In the genomic region with DNA sequence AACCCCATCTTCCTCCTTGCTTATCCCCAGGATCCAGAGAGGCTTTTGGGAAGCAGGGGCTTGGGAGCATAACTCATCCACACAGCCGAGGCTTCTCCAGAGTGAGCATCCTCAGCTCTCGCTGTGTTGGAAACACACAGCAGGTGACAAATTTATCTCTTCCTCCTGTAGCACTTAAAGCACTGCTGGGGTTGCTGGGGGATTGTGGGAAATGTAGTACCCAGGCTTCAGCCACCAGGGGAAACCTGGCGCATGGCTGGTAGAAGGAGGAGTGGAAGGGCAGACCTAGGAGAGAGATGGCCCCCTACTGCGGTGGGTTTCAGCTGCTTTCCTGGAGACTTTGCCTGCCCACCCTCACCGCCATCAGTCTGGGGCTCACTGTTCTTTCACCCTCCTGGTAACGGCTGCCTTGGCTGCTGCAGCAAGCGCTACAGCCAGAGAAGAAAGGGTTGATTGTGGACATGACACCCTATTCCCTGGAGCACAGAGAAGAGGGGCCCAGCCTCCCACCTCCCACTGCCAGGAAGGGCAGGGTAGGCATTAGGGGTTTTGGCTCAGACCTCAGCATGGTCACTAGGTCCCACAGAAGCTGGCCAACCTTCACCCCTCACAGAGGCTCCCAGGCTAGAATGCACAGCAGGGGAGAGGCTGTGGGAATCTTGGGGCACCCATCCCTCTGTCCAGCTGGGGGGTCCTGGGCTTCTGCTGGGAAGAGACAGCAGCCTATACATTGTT, we compare ENCODE assay signal across 9 mouse cellular contexts. TPM values are rescaled to one million over a fixed set of nuclear protein-coding genes. Genes with fewer than 3 reads are reported as not detected.
DNase-seq lines count a peak whose midpoint lies in the region; ATAC-seq lines count a peak whose summit lies in the region.
"Had no signal": no experiment of that assay in that cellular context is flagged by ENCODE, and none has a peak within 500 bp of the region (broad histone marks: within the 10 kb centered on the region; RNA-seq: fewer than 3 reads in every experiment).

No protein-coding gene starts in this region.

- intact Hi-C loops in gastrocnemius, postnatal 14 days (cut with DNase I; ENCODE audit: low total_unique reads), result no loop called here

- H3K36me3 ChIP-seq in heart, embryonic 15.5 days, result no peaks in the 10 kb centered on the region
- H3K36me3 ChIP-seq in midbrain, embryonic 10.5 days, result no peaks in the 10 kb centered on the region
- H3K36me3 ChIP-seq: G1E had no signal

- H3K9me3 ChIP-seq in heart, embryonic 15.5 days (replicated peaks), result no peaks in the 10 kb centered on the region
- H3K9me3 ChIP-seq in midbrain, embryonic 10.5 days (replicated peaks), result peaks cover 5% of the 10 kb centered on the region; the same call in 1 of the 2 replicates

- 31% methylated on average over 7 of the region's 7 CpGs for WGBS in heart, embryonic 15.5 days
- 29% methylated on average over 7 of the region's 7 CpGs for WGBS in midbrain, embryonic 10.5 days

- H3K27me3 ChIP-seq in heart, embryonic 15.5 days, result no peaks in the 10 kb centered on the region
- H3K27me3 ChIP-seq in midbrain, embryonic 10.5 days (ENCODE audit: low read depth, poor library complexity, severe bottlenecking), result peaks cover 8% of the 10 kb centered on the region; the same call in 1 of the 2 replicates

- H3K4me1 ChIP-seq in heart, embryonic 15.5 days (replicated peaks), result peaks cover 29% of the 10 kb centered on the region
- peaks cover 29% of the 10 kb centered on the region for H3K4me1 ChIP-seq in midbrain, embryonic 10.5 days

- ATAC-seq in heart, embryonic 15.5 days (replicated peaks; ENCODE audit: insufficient number of reproducible peaks, insufficient read depth, low FRiP score, low read depth), result 0 out of 2 replicates have a peak, but pooled peaks have one; percentile 33

- H3K9ac ChIP-seq in heart, embryonic 15.5 days, result no peak overlapping the region

- no peak overlapping the region for H3K27ac ChIP-seq in heart, embryonic 15.5 days
- H3K27ac ChIP-seq in midbrain, embryonic 10.5 days (replicated peaks), result peak overlapping the region; percentile 67

- DNase-seq in heart, adult 8-10 months (ENCODE audit: low spot score), result no peak
- peak; percentile 81 for DNase-seq in R1 (ENCODE audit: low read depth, low spot score)
- DNase-seq in frontal cortex, postnatal 36 days (ENCODE audit: low spot score in 2 of 2), result peak; percentile 23 to 60
- peak; percentile 32 for DNase-seq in midbrain, embryonic 10.5 days (ENCODE audit: low spot score)
- DNase-seq in urinary bladder, postnatal 25 days (ENCODE audit: low spot score), result no peak
- no peak for DNase-seq in gastrocnemius, postnatal 14 days
- DNase-seq in kidney, adult 9 months, result no peak

- H3K4me3 ChIP-seq in heart, embryonic 15.5 days, result no peak overlapping the region
- no peak overlapping the region for H3K4me3 ChIP-seq in midbrain, embryonic 10.5 days

- H3K4me2 ChIP-seq in heart, embryonic 15.5 days, result no peak overlapping the region

RNA-seq across cellular contexts. Expression of gene Prelp, which starts 3.1 kb away (rescaled TPM):
- 4.0 and 5.8 TPM in 2 replicates for polyA plus RNA-seq in heart, embryonic 15.5 days (2015; fragmentation: Nextera tagmentation; extraction: Ambion mirVana)
- 10 to 100 TPM; 26.0 to 28.4 (median 27.1) TPM for total RNA-seq in heart, adult 8-10 months (2022)
- 0.31 and 0.67 TPM in 2 replicates for polyA plus RNA-seq in midbrain, embryonic 10.5 days (2016; fragmentation: Nextera tagmentation; extraction: Ambion mirVana)
- 10 to 100 TPM; 15.6 to 18.4 TPM for total RNA-seq in gastrocnemius, postnatal 14 days (2021)

RNA-seq across cellular contexts. Expression of gene Optc, which starts 16.5 kb away (rescaled TPM):
- 0.18 and 0.36 TPM in 2 replicates for polyA plus RNA-seq in heart, embryonic 15.5 days (2015; fragmentation: Nextera tagmentation; extraction: Ambion mirVana)
- total RNA-seq in heart, adult 8-10 months (2022), result under 1 TPM in 2 of 4 experiments, not detected in 2; 0.31 to 0.44 TPM
- 0.86 and 1.7 TPM in 2 replicates for polyA plus RNA-seq in midbrain, embryonic 10.5 days (2016; fragmentation: Nextera tagmentation; extraction: Ambion mirVana)
- under 1 TPM; 0.18 TPM for total RNA-seq in gastrocnemius, postnatal 14 days (2021)
- total RNA-seq: G1E had no signal
- polyA plus RNA-seq: G1E had no signal

Comparison
In these comparisons a context has a peak if more than half of its experiments do, and no peak if none do; other contexts are left out.
1. DNase-seq: peak in R1 (single experiment), frontal cortex, postnatal 36 days (2 of 2) and midbrain, embryonic 10.5 days (single experiment); none in heart, adult 8-10 months (single experiment), urinary bladder, postnatal 25 days (single experiment), gastrocnemius, postnatal 14 days (single experiment) and kidney, adult 9 months (single experiment).